Mouse (Mus musculus): ENCODE measurements at regions not wholly inside any gene's neighbourhood (a gene's known extent, or its start where the extent isn't known, plus 50 kb on each side); places are given as distances from the start of the nearest gene placed in this dataset.

GRCm38 (mm10) chr13:110915161-110915560, 339.7 kb upstream of the Actbl2 start:
- Histone ChIP-seq H3K79me2 (ENCODE audit: control insufficient read depth, insufficient read depth) (no peaks in the 10 kb centered on the region), H3ac (ENCODE audit: control insufficient read depth, insufficient read length) (no peak overlapping the region), H3K4me3 (no peak overlapping the region), H3K27me3 (ENCODE audit: control insufficient read depth, insufficient read depth, insufficient read length) (no peaks in the 10 kb centered on the region), H3K4me2 (ENCODE audit: low read depth) (no peak overlapping the region), H3K36me3 (ENCODE audit: control insufficient read depth, insufficient read depth) (no peaks in the 10 kb centered on the region)
- TF ChIP-seq MYOD1 (IDR thresholded peaks at IDR 0.05; ENCODE audit: control insufficient read depth in 1 of 3, insufficient read length in 2 of 3, low read depth in 2 of 3), result no peak

DNA sequence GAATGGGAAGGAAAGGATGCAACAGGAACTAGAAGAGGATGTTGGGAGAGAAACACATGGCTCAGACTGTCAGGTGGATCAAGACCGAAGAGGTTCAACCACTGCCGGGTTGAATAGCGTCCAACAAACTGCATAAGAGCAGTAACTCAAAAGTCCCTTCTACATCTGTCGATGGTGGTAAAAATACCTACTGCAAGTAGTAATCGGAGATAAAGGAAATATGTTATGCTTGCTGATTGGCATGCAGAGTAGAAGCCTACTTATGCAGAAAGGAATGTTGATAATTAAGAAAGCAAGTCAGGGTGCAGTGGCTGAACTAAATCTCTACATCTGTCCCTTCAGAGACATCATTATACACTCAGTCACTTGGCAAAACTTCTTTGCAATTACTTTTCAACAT, 330.9 kb upstream of the Actbl2 start:
- no peaks in the 10 kb centered on the region for H3K27me3 ChIP-seq (ENCODE audit: control insufficient read depth, insufficient read depth, insufficient read length)
- H3K36me3 ChIP-seq (ENCODE audit: control insufficient read depth, insufficient read depth), result no peaks in the 10 kb centered on the region
- peak overlapping the region; percentile 7 for H3K4me2 ChIP-seq (ENCODE audit: low read depth)
- no peaks in the 10 kb centered on the region for H3K79me2 ChIP-seq (ENCODE audit: control insufficient read depth, insufficient read depth)
- peak; percentile 9 for TF ChIP-seq USF1 (IDR thresholded peaks at IDR 0.05; ENCODE audit: low read depth)
- no peak for TF ChIP-seq MAX (IDR thresholded peaks at IDR 0.05; ENCODE audit: low read depth)
- TF ChIP-seq POLR2A (IDR thresholded peaks at IDR 0.05; ENCODE audit: insufficient read length, low read depth), result no peak
- TF ChIP-seq SRF (IDR thresholded peaks at IDR 0.05; ENCODE audit: control insufficient read depth, insufficient read length, low read depth), result no peak
- TF ChIP-seq REST (IDR thresholded peaks at IDR 0.05; ENCODE audit: insufficient read depth, insufficient read length), result no peak
- no peak for TF ChIP-seq POLR2AphosphoS2 (IDR thresholded peaks at IDR 0.05; ENCODE audit: insufficient read length, low read depth)
- TF ChIP-seq TCF3 (IDR thresholded peaks at IDR 0.05; ENCODE audit: insufficient read length, low read depth), result no peak
- no peak for TF ChIP-seq E2F4 (IDR thresholded peaks at IDR 0.05; ENCODE audit: insufficient read depth)
- no peak overlapping the region for H3K4me3 ChIP-seq
- H3ac ChIP-seq (ENCODE audit: control insufficient read depth, insufficient read length), result no peak overlapping the region

DNA sequence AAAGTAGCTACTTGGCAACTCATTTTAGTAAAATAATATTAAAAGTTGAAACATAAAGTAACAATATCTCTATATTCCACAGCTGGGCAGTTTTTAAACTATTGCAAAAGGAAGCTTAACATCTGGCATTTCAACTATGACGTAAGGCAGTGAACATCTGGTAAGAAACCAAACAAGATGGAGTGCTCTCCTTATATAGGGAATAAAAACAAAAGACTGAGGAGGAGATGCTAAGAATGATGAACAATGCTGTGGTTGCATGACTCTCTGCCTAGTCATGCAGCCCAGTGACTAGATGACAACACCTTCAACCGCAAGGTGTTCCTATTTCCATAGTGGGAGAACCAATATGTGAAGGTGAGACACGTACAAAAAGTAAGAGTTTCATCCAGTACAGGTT, 329.9 kb upstream of the Actbl2 start:
- TF ChIP-seq TCF12 (IDR thresholded peaks at IDR 0.05; ENCODE audit: insufficient read depth, poor library complexity, severe bottlenecking), result no peak
- TF ChIP-seq CEBPB (IDR thresholded peaks at IDR 0.05; ENCODE audit: insufficient read depth, poor library complexity, severe bottlenecking), result peak; percentile 68; the same call in 1 of the 2 replicates
- no peak for TF ChIP-seq MAX (IDR thresholded peaks at IDR 0.05; ENCODE audit: low read depth)
- no peak for TF ChIP-seq POLR2AphosphoS2 (IDR thresholded peaks at IDR 0.05; ENCODE audit: insufficient read length, low read depth)
- TF ChIP-seq MYOD1 (IDR thresholded peaks at IDR 0.05; ENCODE audit: control insufficient read depth in 1 of 3, insufficient read length in 2 of 3, low read depth in 2 of 3), result no peak
- Histone ChIP-seq H3K79me2 (ENCODE audit: control insufficient read depth, insufficient read depth) (no peaks in the 10 kb centered on the region), H3K36me3 (ENCODE audit: control insufficient read depth, insufficient read depth) (no peaks in the 10 kb centered on the region), H3K4me3 (no peak overlapping the region), H3K27me3 (ENCODE audit: control insufficient read depth, insufficient read depth, insufficient read length) (no peaks in the 10 kb centered on the region), H3K4me2 (ENCODE audit: low read depth) (peak overlapping the region; percentile 12), H3ac (ENCODE audit: control insufficient read depth, insufficient read length) (no peak overlapping the region)

- no peaks in the 10 kb centered on the region for H3K79me2 ChIP-seq (ENCODE audit: control insufficient read depth, insufficient read depth)
- H3ac ChIP-seq (ENCODE audit: control insufficient read depth, insufficient read length), result no peak overlapping the region
- H3K36me3 ChIP-seq (ENCODE audit: control insufficient read depth, insufficient read depth), result no peaks in the 10 kb centered on the region
- TF ChIP-seq MYOG (IDR thresholded peaks at IDR 0.05; ENCODE audit: control insufficient read depth in 1 of 3, insufficient read depth in 1 of 3, insufficient read length in 2 of 3, low read depth in 2 of 3) (no peak), CEBPB (IDR thresholded peaks at IDR 0.05; ENCODE audit: insufficient read depth, poor library complexity, severe bottlenecking) (peak; percentile 54; the same call in 1 of the 2 replicates)
- no peak overlapping the region for H3K4me3 ChIP-seq
- no peak overlapping the region for H3K4me2 ChIP-seq (ENCODE audit: low read depth)
- no peaks in the 10 kb centered on the region for H3K27me3 ChIP-seq (ENCODE audit: control insufficient read depth, insufficient read depth, insufficient read length)
These were observed 326.7 kb upstream of the Actbl2 start for GRCm38 (mm10) chr13:110928143-110928542.

GRCm38 (mm10) chr13:110928894-110929293, 325.9 kb upstream of the Actbl2 start:
- H3K27me3 ChIP-seq (ENCODE audit: control insufficient read depth, insufficient read depth, insufficient read length), result no peaks in the 10 kb centered on the region
- no peaks in the 10 kb centered on the region for H3K36me3 ChIP-seq (ENCODE audit: control insufficient read depth, insufficient read depth)
- TF ChIP-seq POLR2A (IDR thresholded peaks at IDR 0.05; ENCODE audit: insufficient read length, low read depth), result no peak
- no peak for TF ChIP-seq MAX (IDR thresholded peaks at IDR 0.05; ENCODE audit: low read depth)
- TF ChIP-seq MYOG (IDR thresholded peaks at IDR 0.05; ENCODE audit: control insufficient read depth in 1 of 3, insufficient read depth in 1 of 3, insufficient read length in 2 of 3, low read depth in 2 of 3), result no peak
- no peak for TF ChIP-seq REST (IDR thresholded peaks at IDR 0.05; ENCODE audit: insufficient read depth, insufficient read length)
- no peak for TF ChIP-seq POLR2AphosphoS2 (IDR thresholded peaks at IDR 0.05; ENCODE audit: insufficient read length, low read depth)
- TF ChIP-seq CEBPB (IDR thresholded peaks at IDR 0.05; ENCODE audit: insufficient read depth, poor library complexity, severe bottlenecking), result no peak
- TF ChIP-seq SRF (IDR thresholded peaks at IDR 0.05; ENCODE audit: control insufficient read depth, insufficient read length, low read depth), result no peak
- no peak for TF ChIP-seq MYOD1 (IDR thresholded peaks at IDR 0.05; ENCODE audit: control insufficient read depth in 1 of 3, insufficient read length in 2 of 3, low read depth in 2 of 3)
- no peak for TF ChIP-seq E2F4 (IDR thresholded peaks at IDR 0.05; ENCODE audit: insufficient read depth)
- no peak for TF ChIP-seq TCF12 (IDR thresholded peaks at IDR 0.05; ENCODE audit: insufficient read depth, poor library complexity, severe bottlenecking)
- TF ChIP-seq TCF3 (IDR thresholded peaks at IDR 0.05; ENCODE audit: insufficient read length, low read depth), result no peak
- TF ChIP-seq USF1 (IDR thresholded peaks at IDR 0.05; ENCODE audit: low read depth), result no peak
- no peak overlapping the region for H3ac ChIP-seq (ENCODE audit: control insufficient read depth, insufficient read length)
- H3K79me2 ChIP-seq (ENCODE audit: control insufficient read depth, insufficient read depth), result no peaks in the 10 kb centered on the region
- peak overlapping the region; percentile 48 for H3K4me2 ChIP-seq (ENCODE audit: low read depth)
- no peak overlapping the region for H3K4me3 ChIP-seq

DNA sequence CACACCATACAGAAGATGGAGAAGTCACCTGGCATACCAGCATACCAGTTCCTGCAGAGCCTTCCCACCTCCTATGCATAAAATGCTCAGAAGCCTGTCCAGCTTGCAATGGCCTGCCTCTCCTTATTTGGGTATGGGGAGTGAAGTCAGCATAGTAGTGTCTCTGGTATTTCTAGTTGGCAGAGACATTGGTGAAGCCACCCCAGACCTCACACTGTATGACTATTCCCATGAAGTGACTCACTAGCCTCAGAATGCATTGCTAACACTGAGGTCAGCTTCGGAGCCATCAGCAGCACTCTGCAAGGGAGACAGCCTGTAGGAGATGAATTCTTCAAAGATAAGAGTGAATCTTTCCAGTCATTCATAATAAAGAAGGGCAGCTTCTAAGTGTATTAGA, 325.2 kb upstream of the Actbl2 start:
- Histone ChIP-seq H3K36me3 (ENCODE audit: control insufficient read depth, insufficient read depth) (no peaks in the 10 kb centered on the region), H3K4me3 (no peak overlapping the region), H3ac (ENCODE audit: control insufficient read depth, insufficient read length) (no peak overlapping the region), H3K4me2 (ENCODE audit: low read depth) (peak overlapping the region; percentile 48), H3K79me2 (ENCODE audit: control insufficient read depth, insufficient read depth) (no peaks in the 10 kb centered on the region), H3K27me3 (ENCODE audit: control insufficient read depth, insufficient read depth, insufficient read length) (no peaks in the 10 kb centered on the region)
- peak in 1 of 3 experiments; percentile 41 for TF ChIP-seq MYOD1 (IDR thresholded peaks at IDR 0.05; ENCODE audit: control insufficient read depth in 1 of 3, insufficient read length in 2 of 3, low read depth in 2 of 3)
- TF ChIP-seq E2F4 (IDR thresholded peaks at IDR 0.05; ENCODE audit: insufficient read depth), result no peak
- TF ChIP-seq CEBPB (IDR thresholded peaks at IDR 0.05; ENCODE audit: insufficient read depth, poor library complexity, severe bottlenecking), result peak; percentile 79; the same call in 1 of the 2 replicates
- no peak for TF ChIP-seq TCF12 (IDR thresholded peaks at IDR 0.05; ENCODE audit: insufficient read depth, poor library complexity, severe bottlenecking)
- no peak for TF ChIP-seq USF1 (IDR thresholded peaks at IDR 0.05; ENCODE audit: low read depth)
- no peak for TF ChIP-seq POLR2A (IDR thresholded peaks at IDR 0.05; ENCODE audit: insufficient read length, low read depth)
- TF ChIP-seq REST (IDR thresholded peaks at IDR 0.05; ENCODE audit: insufficient read depth, insufficient read length), result no peak
- peak in 1 of 3 experiments; percentile 22 for TF ChIP-seq MYOG (IDR thresholded peaks at IDR 0.05; ENCODE audit: control insufficient read depth in 1 of 3, insufficient read depth in 1 of 3, insufficient read length in 2 of 3, low read depth in 2 of 3)
- peak; percentile 99 for TF ChIP-seq SRF (IDR thresholded peaks at IDR 0.05; ENCODE audit: control insufficient read depth, insufficient read length, low read depth)
- no peak for TF ChIP-seq TCF3 (IDR thresholded peaks at IDR 0.05; ENCODE audit: insufficient read length, low read depth)
- TF ChIP-seq POLR2AphosphoS2 (IDR thresholded peaks at IDR 0.05; ENCODE audit: insufficient read length, low read depth), result no peak
- TF ChIP-seq MAX (IDR thresholded peaks at IDR 0.05; ENCODE audit: low read depth), result no peak

All from myocyte (in vitro differentiated cells).